Mouse (Mus musculus) T-helper 2 cell (primary cell): ENCODE measurements at regions not wholly inside any gene's neighbourhood (a gene's known extent, or its start where the extent isn't known, plus 50 kb on each side); places are given as distances from the start of the nearest gene placed in this dataset.

Source experiments
- in situ Hi-C: fragments of 300-600 bp; cut with MboI, MseI; formaldehyde crosslinking; loops from one replicate; pipeline ENCODE4 v1.15.1; 2025; ENCODE audit warnings: high pct_unique_total_duplicates

DNA sequence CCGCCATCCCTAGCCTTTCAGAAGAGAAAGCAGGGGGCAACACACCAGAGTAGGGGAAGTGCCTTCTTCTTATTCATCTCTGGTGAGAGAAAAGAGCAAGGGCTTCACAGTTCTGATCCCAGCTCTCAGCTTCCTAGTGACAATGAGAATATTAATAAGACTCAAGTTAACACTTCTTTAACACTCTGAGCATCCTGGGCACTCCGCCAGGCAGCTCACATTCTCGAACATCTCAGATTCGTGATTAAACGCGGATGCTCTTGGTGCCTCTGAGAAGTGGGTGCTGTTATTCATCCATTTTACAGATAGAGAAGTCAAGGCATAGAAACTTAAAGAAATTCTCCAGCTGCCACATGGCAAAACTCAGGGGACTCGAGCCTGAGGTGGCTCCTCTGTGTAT is 237.1 kb downstream of the Rps15a start:
- in situ Hi-C loops: loop anchor here (10.0 to 25.0 kb wide), 2 partner anchors 216 to 567 kb away; no protein-coding TSS in a partner anchor

DNA sequence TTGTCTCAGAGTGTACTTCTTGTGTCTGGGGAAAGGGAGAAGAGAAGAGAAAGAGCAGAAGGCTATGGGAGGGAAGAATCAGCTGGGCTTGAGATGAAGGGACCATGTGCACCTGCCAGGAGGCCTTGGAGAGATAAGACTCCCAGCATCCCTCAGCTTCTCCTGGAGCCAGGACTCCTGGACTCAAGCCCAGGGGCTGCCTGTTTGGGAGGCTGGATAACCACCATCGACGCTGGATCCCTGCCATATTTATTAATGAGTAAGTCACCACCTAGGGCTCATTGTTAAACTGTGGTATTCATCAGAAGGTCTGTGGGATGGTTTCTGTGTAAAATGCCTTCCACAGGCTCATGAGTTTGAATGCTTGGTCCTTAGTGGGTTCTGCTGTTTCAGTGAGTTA is 240.7 kb downstream of the Rps15a start:
- in situ Hi-C loops: loop anchor here (10.0 to 25.0 kb wide), 2 partner anchors 220 to 563 kb away; no protein-coding TSS in a partner anchor

DNA sequence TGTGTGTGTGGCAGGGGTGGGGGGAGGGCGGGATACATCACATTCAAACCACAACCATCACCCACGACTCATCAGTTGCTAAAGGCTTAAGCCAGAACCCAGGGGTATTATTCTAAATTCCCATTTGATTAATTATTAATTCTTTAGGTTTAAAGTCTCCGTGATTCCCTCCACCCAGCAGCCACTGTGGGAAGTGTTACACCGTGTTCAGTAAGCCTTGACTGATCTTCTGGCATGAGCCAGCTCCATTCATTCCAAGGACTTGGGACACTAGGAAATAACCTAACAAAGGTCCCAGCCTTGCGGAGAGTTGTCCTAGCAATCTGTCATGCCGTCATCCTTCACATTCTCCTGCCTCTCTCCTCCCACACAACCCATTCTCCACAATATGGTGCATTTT is 256.6 kb downstream of the Rps15a start:
- in situ Hi-C loops: no loop called here

DNA sequence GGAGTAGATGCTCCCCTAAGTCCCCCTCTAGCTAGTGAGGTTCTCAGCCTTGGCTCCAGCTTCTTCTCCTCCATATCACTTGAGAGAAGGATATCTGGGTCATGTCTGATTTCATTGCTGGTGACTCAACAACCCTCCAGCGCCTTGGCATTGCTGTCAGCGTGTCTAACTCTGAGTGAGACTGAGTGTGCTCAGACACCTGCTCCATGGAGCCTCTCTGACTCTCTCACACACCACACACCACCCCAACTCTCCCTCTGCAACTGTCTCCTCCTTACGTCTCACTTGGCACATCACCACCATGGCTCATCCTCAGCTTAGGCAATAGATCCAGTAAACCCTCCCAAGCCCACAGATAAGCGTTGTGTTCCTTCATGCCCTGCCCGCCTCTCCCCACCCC is 260.0 kb downstream of the Rps15a start:
- in situ Hi-C loops: no loop called here

DNA sequence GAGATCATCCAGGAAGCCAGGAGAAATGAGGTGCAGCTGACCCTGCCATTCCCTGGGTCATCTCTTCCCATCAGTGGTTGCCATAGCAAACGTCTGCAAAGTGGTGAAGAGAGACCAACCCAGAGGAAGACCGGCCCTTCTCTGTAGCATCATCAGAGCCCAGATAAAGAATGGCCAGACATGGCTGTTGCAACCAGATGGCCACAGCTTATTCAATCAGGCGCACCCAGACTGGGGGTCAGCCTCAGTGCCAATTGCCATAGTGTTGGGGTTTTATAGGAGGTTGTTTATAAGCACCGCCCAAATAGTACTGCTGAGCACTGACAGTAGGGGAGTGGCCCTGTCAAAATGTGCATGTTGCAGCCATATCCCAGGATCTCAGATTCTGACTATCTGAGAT is 262.3 kb downstream of the Rps15a start:
- in situ Hi-C loops: no loop called here

DNA sequence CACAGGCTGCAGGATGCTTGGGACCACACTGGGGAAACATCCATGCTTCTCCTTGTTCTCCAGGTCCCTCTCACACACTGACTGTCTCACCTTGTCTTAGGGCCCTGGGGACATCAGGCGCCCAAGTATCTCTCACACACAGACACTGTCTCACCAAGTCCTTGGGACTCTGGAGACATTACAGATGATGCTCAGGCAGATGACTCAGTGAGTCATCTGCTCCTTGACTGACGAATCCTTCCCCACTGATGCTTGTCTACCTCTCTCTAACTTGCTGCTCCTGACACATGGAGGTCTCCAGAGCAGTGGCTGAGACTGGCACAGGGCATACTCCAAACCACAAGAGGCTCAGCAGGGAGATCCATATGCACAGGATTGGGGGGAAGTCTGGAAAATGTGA is 263.1 kb downstream of the Rps15a start:
- in situ Hi-C loops: no loop called here

DNA sequence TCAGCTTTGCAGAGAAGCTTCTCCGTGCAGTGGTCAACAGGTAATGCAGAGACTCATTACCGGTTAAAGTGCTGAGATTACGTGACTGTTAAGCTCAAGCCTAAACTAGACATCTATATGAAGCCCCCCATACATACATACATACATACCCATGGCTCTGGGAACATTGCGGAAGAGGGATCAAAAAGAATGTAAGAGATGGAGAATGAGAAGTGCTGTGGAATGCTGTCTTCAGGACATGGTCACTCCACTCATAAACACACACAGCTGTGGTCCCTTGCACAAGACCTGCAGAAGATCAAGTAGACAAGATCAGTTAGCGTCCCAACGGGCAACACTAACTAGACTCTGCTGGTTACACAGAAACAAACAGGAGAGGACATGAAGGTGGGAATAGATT is 265.2 kb downstream of the Rps15a start:
- in situ Hi-C loops: no loop called here

DNA sequence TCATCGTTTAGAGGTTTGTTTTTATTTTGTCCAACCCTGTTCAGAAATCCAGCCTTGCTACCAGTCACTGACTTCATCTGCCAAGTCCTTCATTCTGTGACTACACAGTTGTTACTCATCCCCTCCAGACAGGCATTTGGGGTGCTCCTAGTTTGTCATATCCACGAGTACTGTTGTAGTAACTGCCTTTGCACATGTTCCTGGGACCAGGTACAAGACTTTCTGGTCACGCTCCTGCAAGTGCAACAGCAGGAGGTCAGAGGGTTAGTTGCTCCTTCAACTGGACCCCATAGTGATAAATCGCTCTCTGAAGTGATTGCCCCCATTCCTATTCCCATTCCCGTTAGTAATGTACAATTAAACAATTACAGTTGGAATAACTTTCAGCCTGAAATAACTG is 269.9 kb downstream of the Rps15a start:
- in situ Hi-C loops: no loop called here

DNA sequence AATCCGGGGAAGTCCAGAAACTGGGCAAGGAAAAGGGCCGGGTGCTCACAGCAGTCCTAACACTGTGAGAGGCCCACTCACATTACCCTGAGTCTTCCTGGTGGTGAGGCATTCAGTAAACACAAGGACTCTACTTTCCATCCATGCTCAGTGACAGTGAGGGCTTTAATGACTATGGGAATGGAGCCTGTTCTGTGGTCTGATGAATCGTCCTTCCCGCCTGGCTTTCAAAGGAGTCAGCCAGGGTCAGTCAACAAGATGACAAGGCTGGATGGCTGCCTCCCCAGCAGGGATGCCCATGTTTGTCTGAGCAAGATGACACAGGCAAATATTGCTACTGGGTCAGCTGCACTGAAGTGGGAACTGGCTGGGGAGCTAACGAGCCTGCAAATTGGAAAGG is 273.2 kb downstream of the Rps15a start:
- in situ Hi-C loops: no loop called here

DNA sequence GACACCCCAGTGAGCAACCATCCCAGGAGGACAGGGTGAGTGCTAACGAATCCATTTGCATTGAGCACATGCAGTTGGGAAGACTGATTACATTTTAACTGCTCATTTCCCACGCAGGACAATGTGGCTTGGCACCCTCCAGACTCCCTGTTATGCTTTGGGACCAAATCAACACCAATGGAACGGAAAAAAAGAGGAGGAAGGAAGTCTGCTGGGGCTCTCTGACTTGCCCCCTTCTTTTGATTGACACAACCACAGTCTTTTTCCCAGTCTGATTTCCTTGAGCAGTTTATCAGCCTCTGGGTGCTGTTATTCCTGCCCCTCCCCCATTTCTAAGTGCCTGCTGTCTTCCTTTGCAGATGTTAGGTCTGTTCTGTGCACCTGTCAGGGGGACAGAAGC is 321.0 kb downstream of the Rps15a start:
- in situ Hi-C loops: no loop called here

DNA sequence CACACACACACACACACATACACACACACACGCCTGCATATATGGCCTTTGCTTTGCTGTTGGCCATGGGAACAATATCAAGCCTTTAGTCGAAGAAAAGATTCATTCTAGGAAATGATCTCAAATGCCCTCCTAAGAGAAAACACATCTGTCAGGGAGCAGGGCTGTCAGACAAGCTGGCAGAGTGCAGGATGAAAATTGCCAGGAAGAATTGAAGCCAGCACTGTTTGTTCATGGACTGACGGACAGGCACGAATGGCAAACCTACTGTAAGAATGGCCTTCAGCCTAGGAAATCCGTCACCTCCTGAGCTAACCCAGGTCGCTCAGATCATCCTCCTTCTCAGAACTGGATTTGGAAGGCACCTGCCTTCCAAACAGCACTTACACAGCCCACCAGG is 322.0 kb downstream of the Rps15a start:
- in situ Hi-C loops: no loop called here

DNA sequence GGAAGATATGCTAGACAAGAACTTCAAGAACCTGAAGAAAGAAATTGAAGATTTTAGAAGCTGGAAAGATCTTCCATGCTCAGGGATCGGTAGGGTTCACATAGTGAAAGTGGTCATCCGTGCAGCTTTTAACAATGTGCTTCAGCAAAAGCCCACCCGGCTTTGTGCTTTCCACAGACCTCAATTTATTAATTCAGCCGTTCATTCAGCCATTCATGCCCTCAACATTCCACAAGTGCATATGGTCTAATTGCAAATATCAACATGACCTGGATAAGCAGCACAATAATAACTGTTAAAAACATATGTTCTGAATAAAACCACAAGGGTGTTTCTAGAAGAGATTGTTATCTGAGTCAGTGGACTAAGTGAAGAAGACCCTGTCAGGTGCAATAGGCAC is 323.5 kb downstream of the Rps15a start:
- in situ Hi-C loops: no loop called here

DNA sequence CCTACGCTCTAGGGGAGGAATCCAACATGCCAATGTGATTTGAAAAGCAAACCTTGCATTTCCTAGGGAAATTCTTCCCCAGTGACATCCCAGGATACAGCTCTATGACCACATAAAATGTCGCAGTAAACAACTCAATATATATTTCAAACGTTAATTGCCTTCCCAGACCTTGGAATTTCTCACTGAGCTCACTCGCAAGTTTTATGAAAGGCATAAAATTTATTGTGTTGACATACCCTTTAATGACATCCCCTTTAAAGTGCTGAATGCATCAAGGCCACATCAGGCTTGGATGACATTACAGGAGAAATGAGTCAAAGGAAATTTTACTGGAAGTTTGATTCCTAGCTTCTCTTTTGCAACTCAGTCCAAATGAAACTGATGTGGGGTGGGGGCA is 337.0 kb downstream of the Rps15a start:
- in situ Hi-C loops: no loop called here

DNA sequence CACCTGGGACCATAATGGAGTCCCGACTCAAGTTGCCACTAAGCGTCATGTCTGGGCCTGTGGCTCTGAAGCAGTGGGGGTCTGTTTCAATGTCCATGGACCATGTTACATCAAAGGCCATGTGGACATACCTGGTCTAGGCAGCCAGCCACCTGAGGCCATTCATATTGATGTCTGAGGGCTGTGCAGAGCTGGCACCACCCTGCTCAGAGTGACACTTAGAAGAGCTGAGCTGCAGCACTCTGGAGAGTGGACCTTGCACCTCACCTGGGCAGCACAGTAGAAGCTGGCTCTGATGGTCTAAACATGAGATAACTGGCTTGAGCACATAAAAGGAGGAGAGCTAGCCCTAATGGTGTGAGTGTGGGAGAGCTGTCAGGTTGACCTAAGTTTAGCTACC is 338.1 kb downstream of the Rps15a start:
- in situ Hi-C loops: no loop called here

DNA sequence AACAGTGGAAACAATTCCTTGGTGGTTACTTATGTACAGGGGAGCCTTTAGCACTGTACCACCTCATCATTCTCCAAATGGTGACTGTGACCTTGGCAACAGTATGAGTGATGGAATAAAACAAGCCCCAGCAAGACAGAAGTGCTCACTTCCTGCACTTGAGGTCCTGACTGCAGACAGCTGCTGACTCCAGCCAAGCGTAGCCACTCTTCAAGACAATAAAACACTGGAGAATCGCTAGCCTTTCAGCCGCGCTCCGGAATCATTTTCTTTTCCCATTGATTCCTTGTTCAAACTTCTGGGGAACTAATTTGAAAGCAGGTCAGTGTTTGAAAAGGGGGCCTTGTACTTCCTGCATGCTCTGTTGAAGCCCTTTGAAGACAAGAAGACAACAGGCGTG is 344.2 kb downstream of the Rps15a start:
- in situ Hi-C loops: no loop called here

DNA sequence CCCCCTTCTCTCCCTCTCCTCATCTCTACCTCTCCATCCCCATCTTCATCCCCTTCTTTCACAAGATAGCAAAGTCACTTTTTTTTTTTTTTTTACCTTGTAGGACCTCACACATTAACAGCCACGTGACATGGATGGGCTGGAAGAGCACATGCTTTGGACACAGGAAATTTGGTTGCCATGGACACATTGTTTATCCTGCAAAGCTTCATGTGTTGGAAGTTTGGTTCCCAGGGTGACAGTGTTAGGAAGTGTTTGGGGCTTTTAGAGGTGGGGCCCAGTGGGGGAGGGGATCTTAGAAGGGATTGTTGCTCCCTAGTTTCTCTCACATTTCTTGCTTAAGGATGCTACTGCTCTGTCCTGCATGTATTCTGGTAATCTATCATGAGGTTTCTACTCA is 356.5 kb downstream of the Rps15a start:
- in situ Hi-C loops: no loop called here

DNA sequence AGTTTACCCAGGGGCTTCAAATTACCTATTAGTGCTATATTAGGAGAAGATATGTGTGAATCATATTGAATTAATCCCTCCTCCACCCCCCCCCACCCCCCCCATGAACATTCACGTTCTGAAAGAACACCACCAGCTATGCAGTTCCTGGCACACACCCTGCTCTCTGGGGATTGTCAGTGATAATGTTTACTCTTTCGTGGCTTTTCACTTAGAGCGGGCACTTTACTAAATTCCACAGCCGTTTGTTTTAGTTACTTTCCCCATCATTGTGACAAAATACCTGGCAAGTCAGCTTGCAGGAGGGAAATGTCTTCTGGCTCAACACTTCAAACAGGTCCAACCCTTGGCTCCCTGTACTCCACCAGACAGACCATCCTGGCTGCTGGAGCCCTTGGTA is 359.0 kb downstream of the Rps15a start:
- in situ Hi-C loops: no loop called here

DNA sequence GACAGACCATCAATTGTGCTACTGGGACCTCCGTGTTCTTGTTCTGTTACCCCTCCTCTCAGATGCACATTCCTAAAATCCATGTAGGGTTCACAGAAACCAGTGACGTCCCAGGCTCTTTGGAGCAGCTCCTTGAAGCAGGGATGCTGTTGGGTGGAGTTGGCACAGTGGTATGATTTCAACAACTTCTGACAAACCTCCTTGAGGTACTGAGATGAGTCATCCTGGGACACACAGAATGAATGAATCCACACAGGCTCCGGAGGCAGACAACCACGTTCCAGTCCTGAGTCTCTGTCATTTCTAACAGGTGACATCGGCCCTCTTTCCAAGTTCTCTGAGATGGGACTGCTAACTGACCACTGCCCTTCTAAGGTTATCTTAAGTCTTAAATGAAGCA is 360.2 kb downstream of the Rps15a start:
- in situ Hi-C loops: no loop called here

DNA sequence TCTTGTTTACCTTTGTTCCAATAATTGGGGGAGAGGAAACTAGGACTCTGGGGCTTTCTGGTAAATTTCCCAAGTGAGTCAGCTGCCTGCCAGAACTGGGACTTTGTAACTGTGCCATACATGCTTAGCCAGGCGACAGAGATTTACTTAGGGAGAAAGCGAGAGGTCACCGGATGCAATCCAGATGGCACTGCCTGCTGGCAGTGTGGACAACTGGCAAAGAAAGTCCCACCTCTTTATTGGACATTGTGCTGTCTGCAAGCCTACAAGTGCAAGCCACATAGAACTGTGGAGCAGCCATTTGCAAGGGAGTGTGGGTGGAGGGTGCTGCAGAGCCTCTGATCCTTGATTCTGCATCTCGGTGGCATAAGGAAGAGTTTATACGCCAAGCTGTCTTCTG is 362.7 kb downstream of the Rps15a start:
- in situ Hi-C loops: no loop called here

DNA sequence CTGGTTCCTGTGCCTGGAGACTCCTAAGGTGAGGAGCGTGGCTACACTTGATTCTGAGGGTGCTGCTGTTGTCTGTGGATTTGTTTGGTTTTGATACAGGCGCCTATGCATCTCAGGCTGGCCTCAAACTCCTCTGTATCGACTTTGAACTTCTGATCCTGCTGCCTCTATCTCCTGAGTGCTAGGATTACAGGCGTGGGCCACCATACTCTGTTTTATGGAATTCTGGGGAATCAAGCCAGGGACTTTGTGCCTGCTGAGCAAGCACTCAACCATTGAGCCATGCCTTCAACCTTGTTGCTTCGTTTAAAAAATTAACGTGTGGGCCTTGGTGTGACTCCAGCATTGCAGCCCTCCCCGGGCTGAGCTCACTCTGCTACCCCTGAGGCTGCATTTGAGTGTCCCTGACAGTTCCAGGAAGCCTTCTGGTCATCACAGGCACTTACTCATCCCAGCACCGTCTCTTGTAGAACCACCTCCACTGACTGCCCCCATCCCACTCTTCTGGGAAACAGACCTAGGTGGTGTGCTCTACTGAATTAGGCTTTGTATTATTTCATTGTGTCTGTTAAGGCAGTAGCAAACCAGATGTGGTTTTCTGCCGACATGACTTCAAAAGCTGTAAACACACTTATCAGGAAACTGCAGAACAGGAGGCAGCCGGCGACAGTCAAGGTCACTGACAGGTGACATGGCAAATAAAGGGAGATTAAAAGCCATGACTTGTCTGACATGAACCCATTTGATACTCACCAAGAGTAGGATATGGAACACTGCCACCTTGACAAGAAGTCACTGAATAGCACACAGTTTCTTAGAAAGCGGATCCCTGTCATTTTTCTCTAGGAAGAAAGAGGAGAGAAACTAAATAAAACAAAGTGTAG is 363.4 kb downstream of the Rps15a start:
- in situ Hi-C loops: no loop called here

DNA sequence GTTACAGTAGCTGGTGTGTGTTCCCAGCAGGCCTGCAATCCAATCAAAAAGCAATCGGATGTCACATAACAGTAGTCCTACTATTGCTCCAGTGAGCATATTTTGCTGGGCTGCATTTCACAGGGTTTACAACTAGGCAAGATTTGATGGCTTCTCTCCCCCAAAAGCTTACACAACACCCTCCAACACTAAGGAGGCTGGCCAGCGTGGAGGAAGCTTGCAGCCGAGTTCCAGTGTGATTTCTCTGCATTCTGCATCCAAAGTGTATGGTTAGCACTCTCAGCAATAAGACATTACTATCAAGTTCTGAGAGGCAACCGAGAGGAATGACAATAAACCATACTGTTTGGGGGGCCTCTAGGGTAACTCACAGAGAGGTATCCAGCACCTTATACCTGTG is 367.2 kb downstream of the Xylt1 start:
- in situ Hi-C loops: no loop called here

DNA sequence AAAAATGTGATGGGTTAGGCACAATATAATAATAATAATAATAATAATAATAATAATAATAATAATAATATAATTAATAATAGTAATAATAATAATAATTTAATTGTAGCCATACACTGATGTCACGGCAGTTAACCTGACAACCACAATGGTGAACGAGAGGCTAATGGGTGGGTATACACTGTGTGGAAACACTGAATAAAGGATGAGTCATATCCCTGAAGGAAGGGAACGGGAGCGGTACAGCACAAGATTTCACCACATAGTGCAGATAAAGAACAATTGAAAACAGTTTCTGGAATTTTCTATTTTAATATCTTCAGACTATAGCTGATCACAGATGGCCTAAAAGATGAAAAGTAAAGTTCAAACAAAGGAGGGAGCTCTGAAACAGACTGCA is 365.6 kb downstream of the Xylt1 start:
- in situ Hi-C loops: no loop called here

DNA sequence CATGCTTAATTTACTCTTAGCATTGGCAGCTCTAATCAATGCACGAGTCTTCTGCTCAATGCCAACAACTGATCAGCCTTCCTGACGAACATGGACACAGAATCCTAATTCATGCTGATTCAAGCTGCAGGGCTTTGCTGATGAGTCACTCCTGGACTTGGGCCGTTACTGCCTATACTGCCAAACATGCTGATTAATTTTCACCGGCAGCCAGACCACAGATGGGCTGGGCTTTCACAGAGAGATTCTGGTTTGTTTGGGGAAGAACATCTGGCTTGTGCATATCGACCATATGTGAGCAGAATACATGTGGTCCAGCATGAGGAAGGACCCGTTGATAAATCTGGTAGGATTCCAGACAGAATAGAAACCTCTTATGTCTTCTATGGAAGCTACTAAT is 358.9 kb downstream of the Xylt1 start:
- in situ Hi-C loops: no loop called here

DNA sequence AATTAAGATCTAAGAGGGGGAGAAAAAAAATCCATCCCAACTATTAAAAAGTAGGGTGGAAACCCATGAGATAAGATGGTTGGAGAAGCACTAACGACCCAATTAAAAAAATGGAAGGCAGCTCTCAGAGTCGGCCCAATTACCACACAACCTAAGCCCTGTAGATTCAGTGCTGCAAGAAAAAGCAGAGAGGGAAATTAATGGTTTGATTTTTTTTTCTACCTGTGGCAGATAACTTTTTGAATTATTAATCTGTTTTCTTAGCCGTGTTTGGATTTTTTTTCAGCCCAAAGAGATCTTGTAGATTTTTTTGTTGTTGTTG is 354.9 kb downstream of the Xylt1 start:
- in situ Hi-C loops: no loop called here
